Mouse (Mus musculus) small intestine, adult 2 months (tissue): ENCODE results near the gene Cbr1.
"Not testable (repeated sequence)": the region's sequence is repeated elsewhere in the genome, so short reads cannot be mapped to it uniquely, and the experiment has no call there.

ENCODE experiments used
- CTCF ChIP-seq: fragments of 200-500 bp; IDR thresholded peaks from 2 replicates; pipeline ENCODE4 v1.5.1; 2012; ENCODE audit warnings: low read depth, mild to moderate bottlenecking, control low read depth, inconsistent platforms, low read length, moderate library complexity, mixed read lengths; ENCODE audit not compliant: insufficient replicate concordance, insufficient read length; ENCODE audit errors: extremely low read depth
- POLR2A ChIP-seq: fragments of 200-500 bp; IDR thresholded peaks from 2 replicates; pipeline ENCODE4 v1.6.1; 2012; ENCODE audit warnings: low read depth, mild to moderate bottlenecking, control low read depth, inconsistent platforms, low read length, moderate library complexity

DNA sequence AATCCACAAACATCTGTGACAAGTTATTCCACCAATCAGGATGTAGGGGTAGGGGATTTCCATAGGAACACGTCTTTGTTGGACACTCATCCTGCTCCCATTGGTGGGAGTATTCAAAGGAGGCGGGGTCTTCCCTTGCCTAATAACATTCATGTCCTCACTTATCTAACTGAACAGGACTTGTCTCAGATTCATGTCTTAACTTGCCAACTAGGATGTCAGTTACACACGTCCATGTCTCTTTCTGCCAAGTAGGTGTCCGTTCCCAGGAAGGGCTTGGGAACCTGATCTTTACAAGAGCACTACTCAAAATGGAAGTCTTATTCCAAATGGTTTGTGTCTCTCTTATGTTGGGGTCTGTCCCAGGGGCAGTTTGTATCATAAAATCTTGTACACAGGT is 18.1 kb downstream of the Cbr1 start:
- TF ChIP-seq CTCF, POLR2A: not testable (repeated sequence)
